Mouse (Mus musculus): ENCODE results near the gene Rngtt.

DNA sequence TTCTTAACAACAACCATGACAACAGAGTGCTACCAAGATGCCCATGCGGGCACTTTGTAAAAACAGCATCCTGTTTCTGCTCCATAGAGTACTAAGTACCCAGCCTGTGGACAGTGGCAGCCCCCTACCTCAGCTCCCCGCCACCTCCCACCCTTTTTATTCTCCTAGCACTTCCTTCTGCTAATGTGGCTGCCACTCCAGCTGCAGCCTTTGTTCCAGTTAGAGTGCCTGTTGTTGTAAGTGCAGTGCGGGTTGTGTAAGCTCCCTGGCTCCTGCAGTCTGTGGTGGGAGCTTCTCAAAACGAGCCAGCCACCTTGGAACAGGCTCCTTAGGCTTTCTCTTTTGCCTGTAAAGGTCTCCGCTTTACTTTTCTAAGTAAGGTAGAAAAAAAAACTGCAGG lies 239.5 kb downstream of the Rngtt start:
- TF ChIP-seq POLR2A (IDR thresholded peaks at IDR 0.05; ENCODE audit: extremely low read depth, insufficient read depth, low read length) (no peak), CTCF (IDR thresholded peaks at IDR 0.05; ENCODE audit: extremely low read depth, insufficient read depth, low read length) (no peak)

Measured in cortical plate, adult 2 months (tissue).